Mouse (Mus musculus): ENCODE measurements around the gene Col1a2.

The Col1a2 gene

GRCm38 (mm10) chr6:4588722-4589121, 84.1 kb downstream of the Col1a2 start:
- DNase-seq (ENCODE audit: low spot score) = no peak

DNA sequence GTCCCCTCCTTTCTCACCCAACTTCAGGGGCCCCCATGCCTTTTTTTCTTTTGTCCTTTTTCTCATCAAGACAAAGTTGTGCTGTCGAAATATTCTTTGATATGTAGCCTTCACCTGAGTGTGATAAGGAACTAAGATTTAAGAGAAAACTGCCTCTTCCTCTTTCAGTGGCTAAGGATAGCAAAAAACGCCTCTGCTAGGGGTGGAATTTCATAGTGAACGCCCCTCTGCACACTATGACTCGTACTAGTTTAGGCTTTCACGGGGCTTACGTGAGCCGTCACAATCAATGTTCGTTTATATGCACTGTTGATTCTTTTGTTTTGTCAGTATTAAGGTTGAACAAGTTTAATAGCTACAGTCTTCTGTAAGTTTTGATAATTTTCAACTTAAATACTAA, 85.5 kb downstream of the Col1a2 start:
- no peak for DNase-seq (ENCODE audit: low spot score)

Data from urinary bladder, postnatal 14 days (tissue).